Mouse (Mus musculus): ENCODE measurements around the gene Rai1. TPM values are rescaled to one million over a fixed set of nuclear protein-coding genes. Genes with fewer than 3 reads are reported as not detected.

Gene Rai1
- polyA plus RNA-seq, 1 experiment from 2014 or later = 22.9 TPM

- H3K4me2 ChIP-seq (ENCODE audit: low read depth, low read length) = peak overlapping the region; percentile 87
- peak; percentile 29; the same call in 1 of the 2 replicates for ATAC-seq (ENCODE audit: low read depth)
- WGBS = 2% methylated on average over 21 of the region's 21 CpGs
- H3K9ac ChIP-seq (ENCODE audit: low read length) = peak overlapping the region; percentile 67
- peak overlapping the region; percentile 59 for H3K4me3 ChIP-seq (ENCODE audit: low read length)
- peaks cover 61% of the 10 kb centered on the region for H3K4me1 ChIP-seq (replicated peaks; ENCODE audit: control insufficient read depth, insufficient read depth, low read length)
- H3K27me3 ChIP-seq (ENCODE audit: control insufficient read depth, insufficient read depth, low read depth, low read length) = no peaks in the 10 kb centered on the region
- peak overlapping the region; percentile 99 for H3K27ac ChIP-seq (ENCODE audit: low read length)
- no peaks in the 10 kb centered on the region for H3K36me3 ChIP-seq (ENCODE audit: control insufficient read depth, insufficient read depth, low read length)
- no peaks in the 10 kb centered on the region for H3K9me3 ChIP-seq (ENCODE audit: control insufficient read depth, low read length)
These were observed 9.6 kb downstream of the Rai1 start for GRCm38 (mm10) chr11:60114296-60115023.

GRCm38 (mm10) chr11:60115024-60115538 is 10.3 kb downstream of the Rai1 start:
- no peaks in the 10 kb centered on the region for H3K36me3 ChIP-seq (ENCODE audit: control insufficient read depth, insufficient read depth, low read length)
- 0% methylated on average over 30 of the region's 43 CpGs for WGBS
- peak overlapping the region; percentile 87 for H3K4me2 ChIP-seq (ENCODE audit: low read depth, low read length)
- H3K4me3 ChIP-seq (ENCODE audit: low read length) = peak overlapping the region; percentile 59
- peak overlapping the region; percentile 71 for H3K9ac ChIP-seq (ENCODE audit: low read length)
- peak overlapping the region; percentile 99 for H3K27ac ChIP-seq (ENCODE audit: low read length)
- peak; percentile 96 for ATAC-seq (ENCODE audit: low read depth)
- no peaks in the 10 kb centered on the region for H3K9me3 ChIP-seq (ENCODE audit: control insufficient read depth, low read length)
- H3K4me1 ChIP-seq (replicated peaks; ENCODE audit: control insufficient read depth, insufficient read depth, low read length) = peaks cover 57% of the 10 kb centered on the region
- H3K27me3 ChIP-seq (ENCODE audit: control insufficient read depth, insufficient read depth, low read depth, low read length) = no peaks in the 10 kb centered on the region

- WGBS = 26% methylated on average over 6 of the region's 6 CpGs
- Histone ChIP-seq H3K36me3 (ENCODE audit: control insufficient read depth, insufficient read depth, low read length) (no peaks in the 10 kb centered on the region), H3K4me2 (ENCODE audit: low read depth, low read length) (peak overlapping the region; percentile 87), H3K9me3 (ENCODE audit: control insufficient read depth, low read length) (no peaks in the 10 kb centered on the region), H3K27ac (ENCODE audit: low read length) (peak overlapping the region; percentile 94), H3K9ac (ENCODE audit: low read length) (peak overlapping the region; percentile 71), H3K4me3 (ENCODE audit: low read length) (peak overlapping the region; percentile 59), H3K27me3 (ENCODE audit: control insufficient read depth, insufficient read depth, low read depth, low read length) (no peaks in the 10 kb centered on the region), H3K4me1 (replicated peaks; ENCODE audit: control insufficient read depth, insufficient read depth, low read length) (peaks cover 52% of the 10 kb centered on the region)
- 0 out of 2 replicates have a peak, but pooled peaks have one; percentile 0 for ATAC-seq (ENCODE audit: low read depth)
These were observed 10.9 kb downstream of the Rai1 start for GRCm38 (mm10) chr11:60115638-60116276.

- H3K4me2 ChIP-seq (ENCODE audit: low read depth, low read length) = no peak overlapping the region
- peaks cover 12% of the 10 kb centered on the region for H3K4me1 ChIP-seq (replicated peaks; ENCODE audit: control insufficient read depth, insufficient read depth, low read length)
- WGBS = 86% methylated on average over 2 of the region's 2 CpGs
- no peak overlapping the region for H3K27ac ChIP-seq (ENCODE audit: low read length)
- no peak overlapping the region for H3K9ac ChIP-seq (ENCODE audit: low read length)
- no peaks in the 10 kb centered on the region for H3K27me3 ChIP-seq (ENCODE audit: control insufficient read depth, insufficient read depth, low read depth, low read length)
- H3K4me3 ChIP-seq (ENCODE audit: low read length) = no peak overlapping the region
- ATAC-seq (ENCODE audit: low read depth) = no peak
- no peaks in the 10 kb centered on the region for H3K9me3 ChIP-seq (ENCODE audit: control insufficient read depth, low read length)
- H3K36me3 ChIP-seq (ENCODE audit: control insufficient read depth, insufficient read depth, low read length) = no peaks in the 10 kb centered on the region
These were observed 15.9 kb downstream of the Rai1 start for GRCm38 (mm10) chr11:60120586-60121262.

GRCm38 (mm10) chr11:60122611-60123010 is 17.8 kb downstream of the Rai1 start:
- Histone ChIP-seq H3K27me3 (ENCODE audit: control insufficient read depth, insufficient read depth, low read depth, low read length) (no peaks in the 10 kb centered on the region), H3K27ac (ENCODE audit: low read length) (no peak overlapping the region), H3K4me2 (ENCODE audit: low read depth, low read length) (no peak overlapping the region), H3K4me3 (ENCODE audit: low read length) (no peak overlapping the region), H3K9ac (ENCODE audit: low read length) (no peak overlapping the region), H3K9me3 (ENCODE audit: control insufficient read depth, low read length) (no peaks in the 10 kb centered on the region), H3K36me3 (ENCODE audit: control insufficient read depth, insufficient read depth, low read length) (no peaks in the 10 kb centered on the region), H3K4me1 (replicated peaks; ENCODE audit: control insufficient read depth, insufficient read depth, low read length) (peaks cover 25% of the 10 kb centered on the region)
- ATAC-seq (ENCODE audit: low read depth) = no peak

- H3K9me3 ChIP-seq (ENCODE audit: control insufficient read depth, low read length) = no peaks in the 10 kb centered on the region
- H3K9ac ChIP-seq (ENCODE audit: low read length) = no peak overlapping the region
- H3K36me3 ChIP-seq (ENCODE audit: control insufficient read depth, insufficient read depth, low read length) = no peaks in the 10 kb centered on the region
- peaks cover 40% of the 10 kb centered on the region for H3K4me1 ChIP-seq (replicated peaks; ENCODE audit: control insufficient read depth, insufficient read depth, low read length)
- H3K27ac ChIP-seq (ENCODE audit: low read length) = 0 out of 2 replicates have a peak overlapping the region, but pooled peaks have one; percentile 2
- H3K4me3 ChIP-seq (ENCODE audit: low read length) = no peak overlapping the region
- no peak overlapping the region for H3K4me2 ChIP-seq (ENCODE audit: low read depth, low read length)
- no peaks in the 10 kb centered on the region for H3K27me3 ChIP-seq (ENCODE audit: control insufficient read depth, insufficient read depth, low read depth, low read length)
- ATAC-seq (ENCODE audit: low read depth) = peak; percentile 50; the same call in 1 of the 2 replicates
These were observed 22.2 kb downstream of the Rai1 start for GRCm38 (mm10) chr11:60127048-60127447.

- peaks cover 40% of the 10 kb centered on the region for H3K4me1 ChIP-seq (replicated peaks; ENCODE audit: control insufficient read depth, insufficient read depth, low read length)
- H3K27ac ChIP-seq (ENCODE audit: low read length) = no peak overlapping the region; the same call in 1 of the 2 replicates
- no peak overlapping the region for H3K4me2 ChIP-seq (ENCODE audit: low read depth, low read length)
- H3K36me3 ChIP-seq (ENCODE audit: control insufficient read depth, insufficient read depth, low read length) = no peaks in the 10 kb centered on the region
- H3K9ac ChIP-seq (ENCODE audit: low read length) = no peak overlapping the region
- no peaks in the 10 kb centered on the region for H3K27me3 ChIP-seq (ENCODE audit: control insufficient read depth, insufficient read depth, low read depth, low read length)
- 29% methylated on average over 4 of the region's 4 CpGs for WGBS
- no peaks in the 10 kb centered on the region for H3K9me3 ChIP-seq (ENCODE audit: control insufficient read depth, low read length)
- H3K4me3 ChIP-seq (ENCODE audit: low read length) = no peak overlapping the region
- peak; percentile 53; the same call in 1 of the 2 replicates for ATAC-seq (ENCODE audit: low read depth)
These were observed 23.2 kb downstream of the Rai1 start for GRCm38 (mm10) chr11:60127863-60128512.

- Histone ChIP-seq H3K4me3 (ENCODE audit: low read length) (no peak overlapping the region), H3K9ac (ENCODE audit: low read length) (0 out of 2 replicates have a peak overlapping the region, but pooled peaks have one; percentile 51), H3K27me3 (ENCODE audit: control insufficient read depth, insufficient read depth, low read depth, low read length) (no peaks in the 10 kb centered on the region), H3K4me1 (replicated peaks; ENCODE audit: control insufficient read depth, insufficient read depth, low read length) (peaks cover 40% of the 10 kb centered on the region), H3K27ac (ENCODE audit: low read length) (peak overlapping the region; percentile 72), H3K36me3 (ENCODE audit: control insufficient read depth, insufficient read depth, low read length) (no peaks in the 10 kb centered on the region), H3K4me2 (ENCODE audit: low read depth, low read length) (no peak overlapping the region), H3K9me3 (ENCODE audit: control insufficient read depth, low read length) (no peaks in the 10 kb centered on the region)
- ATAC-seq (ENCODE audit: low read depth) = no peak
- WGBS = 48% methylated on average over 6 of the region's 6 CpGs
These were observed 25.7 kb downstream of the Rai1 start for GRCm38 (mm10) chr11:60130516-60130915.
